Mouse (Mus musculus): Measurements from ENCODE around the gene Lrfn2. TPM values are rescaled to one million over a fixed set of nuclear protein-coding genes. Genes with fewer than 3 reads are reported as not detected.
A peak's percentile ranks its signal among the peaks of the same experiment; 100 is the strongest.

Gene Lrfn2
- total RNA-seq, 1 experiment from 2014 or later = not detected

DNA sequence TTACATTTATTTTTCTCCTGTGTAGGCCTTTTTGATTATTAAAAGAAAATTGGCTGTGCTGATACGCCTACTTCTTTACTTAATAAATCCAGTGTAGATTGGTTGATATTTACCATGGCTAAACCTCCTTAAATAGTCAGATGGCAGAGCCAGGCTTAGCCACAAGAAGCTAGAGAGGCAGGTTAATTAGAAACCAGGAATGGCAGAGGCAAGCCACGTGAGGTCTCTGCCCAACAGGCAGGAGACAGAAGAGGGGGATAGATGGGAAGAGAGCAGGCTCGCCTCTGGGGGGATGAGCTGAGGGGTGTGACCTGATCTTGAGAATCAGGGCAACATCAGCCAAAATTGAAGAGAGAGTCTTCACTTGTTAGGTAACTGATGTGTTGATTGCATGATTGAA is 30.5 kb downstream of the Lrfn2 start:
- no peak for ATAC-seq (replicated peaks; ENCODE audit: low read depth, poor library complexity, severe bottlenecking)

DNA sequence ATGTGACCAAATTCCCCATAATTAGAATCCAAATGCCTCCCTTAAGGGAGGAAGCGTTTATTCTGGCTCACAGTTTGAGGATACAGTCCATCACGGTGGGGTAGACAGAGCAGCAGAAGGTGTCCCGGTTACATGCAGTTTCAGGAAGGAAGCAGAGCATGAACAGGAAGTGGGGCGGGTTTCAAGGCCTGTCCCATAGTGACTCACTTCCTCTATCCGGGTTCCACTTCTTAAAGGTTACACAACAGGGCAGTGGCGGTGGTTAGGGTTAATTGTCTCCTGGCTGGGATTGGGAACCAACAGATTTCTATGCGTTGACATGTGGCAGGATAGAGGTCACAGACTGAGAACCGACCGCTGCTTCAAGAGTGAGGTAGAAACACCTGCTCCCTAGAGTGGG is 31.6 kb downstream of the Lrfn2 start:
- ATAC-seq (replicated peaks; ENCODE audit: low read depth, poor library complexity, severe bottlenecking) = peak; percentile 77

- no peak for ATAC-seq (replicated peaks; ENCODE audit: low read depth, poor library complexity, severe bottlenecking)
Measured at GRCm38 (mm10) chr17:48968304-48968703, 36.1 kb downstream of the Lrfn2 start.

GRCm38 (mm10) chr17:48971296-48971695 is 39.1 kb downstream of the Lrfn2 start:
- no peak for ATAC-seq (replicated peaks; ENCODE audit: low read depth, poor library complexity, severe bottlenecking)

DNA sequence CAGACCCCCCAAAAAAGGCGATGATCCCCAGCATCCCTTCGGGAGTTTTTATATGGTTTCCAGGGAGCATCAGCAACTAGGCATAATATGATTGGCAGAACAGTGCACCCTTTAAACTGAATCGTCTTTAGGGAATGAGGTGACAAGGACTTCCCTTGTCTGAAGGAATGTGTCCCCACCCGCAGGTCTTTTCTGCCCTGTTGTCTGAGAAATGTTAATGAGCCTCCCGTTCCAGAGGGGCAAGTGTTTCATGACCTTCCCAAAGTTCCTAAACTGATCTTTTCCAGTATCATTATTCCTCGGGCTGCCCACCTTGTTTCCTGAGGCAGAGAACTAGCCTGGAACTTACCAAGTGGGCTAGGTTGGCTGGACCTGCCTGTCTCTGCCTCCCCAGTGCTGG is 40.7 kb downstream of the Lrfn2 start:
- ATAC-seq (replicated peaks; ENCODE audit: low read depth, poor library complexity, severe bottlenecking) = no peak

- no peak for ATAC-seq (replicated peaks; ENCODE audit: low read depth, poor library complexity, severe bottlenecking)
Measured at GRCm38 (mm10) chr17:48973394-48973793, 41.2 kb downstream of the Lrfn2 start.

- no peak for ATAC-seq (replicated peaks; ENCODE audit: low read depth, poor library complexity, severe bottlenecking)
Measured at GRCm38 (mm10) chr17:48975055-48975454, 42.9 kb downstream of the Lrfn2 start.

- no peak for ATAC-seq (replicated peaks; ENCODE audit: low read depth, poor library complexity, severe bottlenecking)
Measured at GRCm38 (mm10) chr17:48976611-48977022, 44.4 kb downstream of the Lrfn2 start.

- ATAC-seq (replicated peaks; ENCODE audit: low read depth, poor library complexity, severe bottlenecking) = no peak
Measured at GRCm38 (mm10) chr17:48995256-48995993, 63.2 kb downstream of the Lrfn2 start.

DNA sequence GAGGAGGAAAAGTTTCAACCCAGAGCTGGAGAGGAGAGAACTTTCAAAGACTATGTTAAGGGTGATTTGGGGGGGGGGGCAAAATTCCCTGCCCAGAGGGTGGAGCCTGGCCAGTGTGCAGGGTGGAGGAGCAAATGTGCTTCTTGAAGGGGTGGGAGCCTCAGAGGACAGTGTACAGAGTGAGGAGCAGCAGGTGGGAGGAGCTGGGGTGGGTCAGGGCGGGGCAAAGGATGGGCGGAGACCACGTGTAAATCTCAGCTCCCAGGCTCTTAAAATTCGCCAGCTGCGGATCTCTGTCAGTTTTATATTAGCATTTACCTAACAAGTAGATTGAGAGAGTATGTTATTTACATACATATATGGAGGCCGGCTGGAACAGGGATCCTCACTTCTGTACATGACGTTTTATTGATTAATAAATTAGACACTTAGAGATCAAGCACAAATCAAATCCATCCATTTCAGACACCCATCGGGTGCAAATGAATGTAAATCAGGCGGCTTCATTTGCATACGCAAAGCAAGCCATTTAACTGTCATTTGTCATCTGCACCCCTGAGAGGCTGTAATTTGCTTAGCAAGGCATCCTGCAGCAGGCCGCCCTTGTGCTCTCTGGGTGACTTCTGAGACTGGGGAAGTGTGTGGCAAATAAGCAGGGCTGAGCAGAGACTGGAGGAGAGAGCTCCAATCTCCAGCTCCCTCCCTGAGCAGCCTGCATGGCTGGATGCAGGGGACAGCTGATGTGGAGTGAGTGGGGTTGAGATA is 67.5 kb downstream of the Lrfn2 start:
- ATAC-seq (replicated peaks; ENCODE audit: low read depth, poor library complexity, severe bottlenecking) = no peak

- ATAC-seq (replicated peaks; ENCODE audit: low read depth, poor library complexity, severe bottlenecking) = peak; percentile 74
Measured at GRCm38 (mm10) chr17:49009384-49010073, 77.3 kb downstream of the Lrfn2 start.

GRCm38 (mm10) chr17:49013876-49014600 is 81.9 kb downstream of the Lrfn2 start:
- ATAC-seq (replicated peaks; ENCODE audit: low read depth, poor library complexity, severe bottlenecking) = no peak

DNA sequence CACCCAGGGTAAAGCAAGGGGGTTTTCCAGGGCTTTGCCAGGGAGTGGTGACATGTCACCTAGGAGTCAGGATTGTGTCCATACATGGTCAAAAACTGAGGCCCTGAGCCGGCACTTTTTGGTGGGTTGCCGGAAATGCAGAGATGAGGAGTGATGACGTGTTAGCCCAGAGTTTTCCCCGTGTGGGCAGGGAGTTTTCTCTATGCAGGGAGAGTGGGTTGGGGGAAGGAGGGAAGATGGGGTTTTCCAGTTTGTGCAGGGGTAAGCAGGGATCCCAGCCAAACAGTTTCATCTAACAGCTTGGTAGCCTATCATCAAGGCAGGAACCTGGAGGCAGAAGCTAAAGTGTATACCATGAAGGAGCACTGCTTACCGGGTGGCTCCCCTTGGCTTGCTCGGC is 83.2 kb downstream of the Lrfn2 start:
- no peak for ATAC-seq (replicated peaks; ENCODE audit: low read depth, poor library complexity, severe bottlenecking)

GRCm38 (mm10) chr17:49016229-49016628 is 84.0 kb downstream of the Lrfn2 start:
- no peak; the same call in 1 of the 2 replicates for ATAC-seq (replicated peaks; ENCODE audit: low read depth, poor library complexity, severe bottlenecking)

GRCm38 (mm10) chr17:49017438-49018415 is 85.5 kb downstream of the Lrfn2 start:
- no peak for ATAC-seq (replicated peaks; ENCODE audit: low read depth, poor library complexity, severe bottlenecking)

DNA sequence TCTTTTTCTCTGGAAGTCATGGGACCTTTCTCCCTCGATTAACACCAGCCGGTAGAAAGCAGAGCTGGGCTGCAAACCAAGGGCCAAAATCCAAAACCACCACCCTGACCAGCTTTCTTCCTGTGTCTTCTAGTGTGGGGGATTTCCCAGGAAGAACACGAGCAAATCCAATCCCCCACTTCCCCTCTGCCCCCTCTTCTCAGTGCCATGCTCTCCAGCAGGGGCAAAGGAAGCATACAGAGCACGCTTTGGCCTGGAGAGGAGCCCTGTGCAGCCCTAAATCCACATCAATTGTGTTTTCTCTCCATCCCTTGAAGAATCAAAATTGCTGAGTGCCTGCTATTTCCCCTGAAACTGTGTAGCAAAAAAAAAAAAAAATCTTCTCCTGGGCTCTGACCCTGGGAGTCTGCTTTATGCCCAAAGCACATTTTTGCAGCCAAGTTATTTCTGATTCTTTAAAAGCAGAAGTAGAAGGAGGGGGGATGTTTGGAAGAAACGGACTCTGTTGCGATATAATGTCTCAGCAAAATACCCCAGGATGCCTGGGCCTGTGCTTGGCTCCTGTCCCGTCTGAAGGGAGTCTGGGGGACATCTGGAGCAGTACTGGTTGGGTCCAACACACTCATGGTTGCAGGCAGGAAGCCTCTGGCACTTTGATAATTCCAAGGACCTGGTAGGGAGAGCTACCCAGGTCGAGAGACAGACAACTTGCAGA is 86.8 kb downstream of the Lrfn2 start:
- peak; percentile 63 for ATAC-seq (replicated peaks; ENCODE audit: low read depth, poor library complexity, severe bottlenecking)

GRCm38 (mm10) chr17:49029556-49030268 is 97.5 kb downstream of the Lrfn2 start:
- peak; percentile 97 for ATAC-seq (replicated peaks; ENCODE audit: low read depth, poor library complexity, severe bottlenecking)

- ATAC-seq (replicated peaks; ENCODE audit: low read depth, poor library complexity, severe bottlenecking) = no peak
Measured at GRCm38 (mm10) chr17:49030269-49030615, 98.1 kb downstream of the Lrfn2 start.
